Mouse (Mus musculus) testis, adult 2 months (tissue): ENCODE results near the gene Gab2. TPM values are rescaled to one million over a fixed set of nuclear protein-coding genes. Genes with fewer than 3 reads are reported as not detected.

Experiments used
- H3K27ac ChIP-seq: fragments of 200-500 bp; 2 replicates; pipeline ENCODE4 v1.5.1; 2012; ENCODE audit warnings: low read depth, low read length; ENCODE audit not compliant: control insufficient read depth, insufficient read depth
- H3K27me3 ChIP-seq: fragments of 200-500 bp; 2 replicates; pipeline ENCODE4 v1.6.1; 2012; ENCODE audit warnings: mild to moderate bottlenecking, low read length, moderate library complexity; ENCODE audit not compliant: control insufficient read depth, insufficient read depth
- H3K36me3 ChIP-seq: fragments of 200-500 bp; 2 replicates; pipeline ENCODE4 v1.6.1; 2012; ENCODE audit warnings: mild to moderate bottlenecking, low read length; ENCODE audit not compliant: control insufficient read depth, insufficient read depth
- H3K4me1 ChIP-seq: fragments of 200-500 bp; 2 replicates; pipeline ENCODE4 v1.6.1; 2012; ENCODE audit warnings: low read length; ENCODE audit not compliant: control insufficient read depth, insufficient read depth
- H3K4me3 ChIP-seq: fragments of 200-500 bp; 2 replicates; pipeline ENCODE4 v1.5.1; 2012; ENCODE audit warnings: low read depth, mild to moderate bottlenecking, low read length, moderate library complexity, mixed read lengths; ENCODE audit not compliant: control insufficient read depth
- CTCF ChIP-seq: fragments of 200-500 bp; IDR thresholded peaks from 2 replicates; pipeline ENCODE4 v1.5.1; 2012; ENCODE audit warnings: low read depth, mild to moderate bottlenecking, inconsistent platforms, low read length, moderate library complexity; ENCODE audit not compliant: control insufficient read depth, insufficient read depth, insufficient replicate concordance
- POLR2A ChIP-seq: fragments of 200-500 bp; IDR thresholded peaks from 2 replicates; pipeline ENCODE4 v1.6.1; 2012; ENCODE audit warnings: low read depth, mild to moderate bottlenecking, inconsistent platforms, low read length, moderate library complexity; ENCODE audit not compliant: control insufficient read depth
- polyA plus RNA-seq: library from polyadenylated mRNA; depleted of rRNA; stranded (reverse); fragments of >200 nt; gene quantifications from 2 replicates; pipeline ENCODE4 v1.2.3, GENCODE M21; 2012

The Gab2 gene
- polyA plus RNA-seq, 1 experiment: 23.3 TPM

GRCm38 (mm10) chr7:97136453-97136852 is 55.1 kb downstream of the Gab2 start:
- TF ChIP-seq POLR2A (no peak), CTCF (no peak)
- H3K36me3 ChIP-seq: no peaks in the 10 kb centered on the region
- H3K4me1 ChIP-seq: no peaks in the 10 kb centered on the region
- no peaks in the 10 kb centered on the region for H3K27me3 ChIP-seq
- H3K4me3 ChIP-seq: no peak overlapping the region
- H3K27ac ChIP-seq: no peak overlapping the region

- Histone ChIP-seq H3K27ac (no peak overlapping the region), H3K36me3 (no peaks in the 10 kb centered on the region), H3K27me3 (no peaks in the 10 kb centered on the region), H3K4me1 (no peaks in the 10 kb centered on the region), H3K4me3 (no peak overlapping the region)
- TF ChIP-seq POLR2A: no peak
- TF ChIP-seq CTCF: no peak
Measured at GRCm38 (mm10) chr7:97151082-97151813, 69.9 kb downstream of the Gab2 start.

- TF ChIP-seq CTCF (no peak), POLR2A (no peak)
- H3K4me3 ChIP-seq: no peak overlapping the region
- H3K4me1 ChIP-seq: no peaks in the 10 kb centered on the region
- no peaks in the 10 kb centered on the region for H3K27me3 ChIP-seq
- no peak overlapping the region for H3K27ac ChIP-seq
- H3K36me3 ChIP-seq: no peaks in the 10 kb centered on the region
Measured at GRCm38 (mm10) chr7:97154756-97155487, 73.5 kb downstream of the Gab2 start.

- Histone ChIP-seq H3K4me3 (no peak overlapping the region), H3K27me3 (no peaks in the 10 kb centered on the region), H3K36me3 (no peaks in the 10 kb centered on the region), H3K27ac (no peak overlapping the region), H3K4me1 (no peaks in the 10 kb centered on the region)
- TF ChIP-seq POLR2A (no peak), CTCF (no peak)
Measured at GRCm38 (mm10) chr7:97164261-97164660, 82.9 kb downstream of the Gab2 start.

- Histone ChIP-seq H3K27ac (no peak overlapping the region), H3K4me1 (no peaks in the 10 kb centered on the region), H3K36me3 (no peaks in the 10 kb centered on the region), H3K27me3 (no peaks in the 10 kb centered on the region), H3K4me3 (no peak overlapping the region)
- no peak for TF ChIP-seq CTCF
- TF ChIP-seq POLR2A: no peak
Measured at GRCm38 (mm10) chr7:97171089-97171488, 89.7 kb downstream of the Gab2 start.

- Histone ChIP-seq H3K4me1 (no peaks in the 10 kb centered on the region), H3K36me3 (no peaks in the 10 kb centered on the region), H3K4me3 (no peak overlapping the region), H3K27me3 (no peaks in the 10 kb centered on the region), H3K27ac (no peak overlapping the region)
- TF ChIP-seq CTCF: no peak
Measured at GRCm38 (mm10) chr7:97171719-97172118, 90.3 kb downstream of the Gab2 start.

- no peaks in the 10 kb centered on the region for H3K4me1 ChIP-seq
- H3K4me3 ChIP-seq: no peak overlapping the region
- no peaks in the 10 kb centered on the region for H3K27me3 ChIP-seq
- H3K36me3 ChIP-seq: no peaks in the 10 kb centered on the region
- H3K27ac ChIP-seq: peak overlapping the region; percentile 71
- no peak for TF ChIP-seq POLR2A
- TF ChIP-seq CTCF: no peak
Measured at GRCm38 (mm10) chr7:97172126-97172525, 90.7 kb downstream of the Gab2 start.
